Comparison of ENCODE assay signal across 8 mouse cellular contexts in genomic region chr19:6532656-6533055, GRCm38 (mm10). TPM values are rescaled to one million over a fixed set of nuclear protein-coding genes. Genes with fewer than 3 reads are reported as not detected.
DNase-seq lines count a peak whose midpoint lies in the region; ATAC-seq and TF ChIP-seq lines count a peak whose summit lies in the region.

No protein-coding gene starts in this region.

- peak overlapping the region; percentile 52 for H3K4me3 ChIP-seq in kidney, embryonic 15.5 days (replicated peaks)
- H3K4me3 ChIP-seq in forebrain, embryonic 10.5 days, result peak overlapping the region; percentile 62
- no peak overlapping the region for H3K4me3 ChIP-seq in hindbrain, postnatal 0 days (ENCODE audit: low read length)
- peak overlapping the region; percentile 46 for H3K4me3 ChIP-seq in neural tube, embryonic 13.5 days

- H3K9ac ChIP-seq in kidney, embryonic 15.5 days, result 0 out of 2 replicates have a peak overlapping the region, but pooled peaks have one; percentile 59
- peak overlapping the region; percentile 45; the same call in 1 of the 2 replicates for H3K9ac ChIP-seq in hindbrain, postnatal 0 days (replicated peaks; ENCODE audit: low read length)
- H3K9ac ChIP-seq in neural tube, embryonic 13.5 days, result peak overlapping the region; percentile 87

- no peak for TF ChIP-seq CTCF in hindbrain, postnatal 0 days (IDR thresholded peaks at IDR 0.05; ENCODE audit: low read depth)

- H3K27ac ChIP-seq in kidney, embryonic 15.5 days, result peak overlapping the region; percentile 73
- peak overlapping the region; percentile 90 for H3K27ac ChIP-seq in forebrain, embryonic 10.5 days
- peak overlapping the region; percentile 78 for H3K27ac ChIP-seq in hindbrain, postnatal 0 days
- H3K27ac ChIP-seq in neural tube, embryonic 13.5 days (replicated peaks), result peak overlapping the region; percentile 94

- peaks cover 40% of the 10 kb centered on the region for H3K27me3 ChIP-seq in kidney, embryonic 15.5 days
- peaks cover 48% of the 10 kb centered on the region for H3K27me3 ChIP-seq in forebrain, embryonic 10.5 days (ENCODE audit: poor library complexity, severe bottlenecking)
- H3K27me3 ChIP-seq in hindbrain, postnatal 0 days (ENCODE audit: insufficient read depth, low read length), result no peaks in the 10 kb centered on the region
- no peaks in the 10 kb centered on the region for H3K27me3 ChIP-seq in neural tube, embryonic 13.5 days

- no peaks in the 10 kb centered on the region for H3K9me3 ChIP-seq in kidney, embryonic 15.5 days (replicated peaks)
- H3K9me3 ChIP-seq in forebrain, embryonic 10.5 days, result no peaks in the 10 kb centered on the region
- no peaks in the 10 kb centered on the region for H3K9me3 ChIP-seq in hindbrain, postnatal 0 days (ENCODE audit: low read length)
- no peaks in the 10 kb centered on the region for H3K9me3 ChIP-seq in neural tube, embryonic 13.5 days

- no peaks in the 10 kb centered on the region for H3K36me3 ChIP-seq in kidney, embryonic 15.5 days
- H3K36me3 ChIP-seq in forebrain, embryonic 10.5 days (replicated peaks), result no peaks in the 10 kb centered on the region; the same call in 1 of the 2 replicates
- no peaks in the 10 kb centered on the region for H3K36me3 ChIP-seq in hindbrain, postnatal 0 days (ENCODE audit: insufficient read depth, low read length)
- H3K36me3 ChIP-seq in neural tube, embryonic 13.5 days, result 0 out of 2 replicates have a peak, but pooled peaks cover 2% of the 10 kb centered on the region

- DNase-seq in kidney, postnatal 36 days, result no peak
- DNase-seq in forebrain, embryonic 10.5 days (ENCODE audit: extremely low spot score, low spot score), result peak; percentile 53
- peak; percentile 69 for DNase-seq in hindbrain, postnatal 0 days (ENCODE audit: low spot score)
- no peak for DNase-seq in spleen, adult 18-20 months
- DNase-seq in gastrocnemius, postnatal 4 days (ENCODE audit: low spot score in 2 of 2), result no peak
- no peak for DNase-seq in spleen, postnatal 36 days (ENCODE audit: low spot score in 2 of 2)

- peaks cover 58% of the 10 kb centered on the region for H3K4me1 ChIP-seq in kidney, embryonic 15.5 days
- H3K4me1 ChIP-seq in forebrain, embryonic 10.5 days, result peaks cover 66% of the 10 kb centered on the region
- peaks cover 40% of the 10 kb centered on the region for H3K4me1 ChIP-seq in hindbrain, postnatal 0 days (ENCODE audit: insufficient read depth, low read length)
- H3K4me1 ChIP-seq in neural tube, embryonic 13.5 days (replicated peaks), result peaks cover 69% of the 10 kb centered on the region

- H3K4me2 ChIP-seq in kidney, embryonic 15.5 days, result peak overlapping the region; percentile 94
- peak overlapping the region; percentile 65 for H3K4me2 ChIP-seq in hindbrain, postnatal 0 days (ENCODE audit: low read depth, low read length)
- peak overlapping the region; percentile 71 for H3K4me2 ChIP-seq in neural tube, embryonic 13.5 days

- 5% methylated on average over 13 of the region's 13 CpGs for WGBS in kidney, embryonic 15.5 days
- WGBS in forebrain, embryonic 10.5 days, result 6% methylated on average over 13 of the region's 13 CpGs
- 15% methylated on average over 13 of the region's 13 CpGs for WGBS in hindbrain, postnatal 0 days
- 5% methylated on average over 12 of the region's 13 CpGs for WGBS in neural tube, embryonic 13.5 days

- no peak for ATAC-seq in kidney, embryonic 15.5 days (replicated peaks; ENCODE audit: low FRiP score)
- ATAC-seq in hindbrain, postnatal 0 days, result 0 out of 2 replicates have a peak, but pooled peaks have one; percentile 31
- no peak for ATAC-seq in neural tube, embryonic 13.5 days (ENCODE audit: low read depth)

RNA-seq across cellular contexts. Expression of gene Slc22a12, which starts 10.2 kb away (rescaled TPM):
- polyA plus RNA-seq in kidney, embryonic 15.5 days (2015; fragmentation: Nextera tagmentation; extraction: Ambion mirVana), result 14.1 and 16.3 TPM in 2 replicates
- polyA plus RNA-seq in forebrain, embryonic 10.5 days (2016; fragmentation: Nextera tagmentation; extraction: Ambion mirVana), result not detected in 2 replicates
- total RNA-seq in hindbrain, postnatal 0 days (2014; rRNA removed), result 0.21 and 1.2 TPM in 2 replicates
- 0.28 and 0.35 TPM in 2 replicates for polyA plus RNA-seq in hindbrain, postnatal 0 days (2015; fragmentation: Nextera tagmentation; extraction: Ambion mirVana)
- polyA plus RNA-seq in neural tube, embryonic 13.5 days (2015; fragmentation: Nextera tagmentation; extraction: Ambion mirVana), result not detected in 2 replicates
- total RNA-seq in gastrocnemius, postnatal 4 days (2021), result not detected

Comparison
In these comparisons a context has a peak if more than half of its experiments do, and no peak if none do; other contexts are left out.
1. DNase-seq: peak in forebrain, embryonic 10.5 days (single experiment) and hindbrain, postnatal 0 days (single experiment); none in kidney, postnatal 36 days (0 of 2), spleen, adult 18-20 months (0 of 2), gastrocnemius, postnatal 4 days (0 of 2) and spleen, postnatal 36 days (0 of 2).
2. RNA of gene Slc22a12, which starts 10.2 kb away (polyA plus RNA-seq): 14.1 to 16.3 TPM in kidney, embryonic 15.5 days; 0.28 to 0.35 TPM in hindbrain, postnatal 0 days, not detected in forebrain, embryonic 10.5 days and not detected in neural tube, embryonic 13.5 days; every median in the first group is over 10 times any median in the second.
3. Peak in every context shown above with its lines, with median percentiles within 50 percentile points of each other: H3K27ac ChIP-seq, H3K4me2 ChIP-seq and H3K9ac ChIP-seq.